16 mouse cellular contexts compared by ENCODE assay signal in genomic region chr7:128438131-128438530, GRCm38 (mm10).
"Had no signal": no experiment of that assay in that cellular context is flagged by ENCODE, and none has a peak within 500 bp of the region (broad histone marks: within the 10 kb centered on the region; RNA-seq: fewer than 3 reads in every experiment).

No protein-coding gene starts in this region.

- H3K9me3 ChIP-seq: neural tube, embryonic 13.5 days; neural tube, embryonic 15.5 days; stomach, embryonic 15.5 days had no signal

- H3K4me2 ChIP-seq: neural tube, embryonic 13.5 days; neural tube, embryonic 15.5 days; stomach, embryonic 15.5 days had no signal

- H3K4me1 ChIP-seq: neural tube, embryonic 13.5 days; neural tube, embryonic 15.5 days; stomach, embryonic 15.5 days had no signal

- H3K4me3 ChIP-seq: neural tube, embryonic 13.5 days; neural tube, embryonic 15.5 days; stomach, embryonic 15.5 days had no signal

- H3K27me3 ChIP-seq: neural tube, embryonic 13.5 days; neural tube, embryonic 15.5 days; stomach, embryonic 15.5 days had no signal

- H3K27ac ChIP-seq: neural tube, embryonic 13.5 days; neural tube, embryonic 15.5 days; stomach, embryonic 15.5 days; stomach, postnatal 0 days had no signal

- H3K9ac ChIP-seq: neural tube, embryonic 13.5 days; neural tube, embryonic 15.5 days; stomach, embryonic 15.5 days had no signal

- DNase-seq: retina, postnatal 1 day; right cerebral cortex, adult 18-20 months; right cerebral cortex, postnatal 14 days; right cerebral cortex, postnatal 25 days; right cerebral cortex, postnatal 4 days; spleen, adult 18-20 months; thymus, adult 18-20 months; thymus, adult 2 months; thymus, postnatal 14 days; thymus, postnatal 25 days; thymus, postnatal 36 days; thymus, postnatal 4 days had no signal
